31 mouse cellular contexts compared by ENCODE assay signal in the genomic region with DNA sequence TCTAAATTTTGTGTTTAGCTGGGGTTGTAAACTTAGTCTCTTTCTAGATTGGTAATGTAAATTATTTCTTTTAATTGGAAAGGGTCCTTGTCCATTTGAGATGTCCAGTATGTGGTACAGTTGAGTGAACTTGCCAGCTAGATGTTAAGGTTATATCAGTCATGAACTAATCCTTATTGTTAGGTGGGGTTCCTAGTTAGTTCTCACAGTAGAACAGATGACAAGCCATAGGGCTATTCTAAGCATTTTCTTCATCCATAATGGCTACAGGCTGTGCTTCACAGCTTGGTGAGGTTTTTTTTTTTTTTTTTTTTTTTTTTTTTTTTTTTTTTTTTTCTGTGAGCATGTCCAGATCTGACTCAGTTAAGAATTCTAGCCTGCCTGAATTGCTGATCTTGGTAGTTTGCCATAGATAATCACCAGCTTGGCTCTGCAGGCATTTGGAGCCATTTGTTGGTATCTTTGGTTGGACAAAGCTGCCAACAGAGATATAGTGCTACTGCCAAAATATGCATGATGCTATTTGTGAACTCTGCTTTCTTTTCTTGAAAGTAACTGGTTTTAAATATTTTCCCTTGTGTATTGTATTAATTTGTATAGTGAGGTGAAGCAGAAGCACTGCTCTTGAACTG.
DNase-seq lines count a peak whose midpoint lies in the region; ATAC-seq and TF ChIP-seq lines count a peak whose summit lies in the region.
"Had no signal": no experiment of that assay in that cellular context is flagged by ENCODE, and none has a peak within 500 bp of the region (broad histone marks: within the 10 kb centered on the region; RNA-seq: fewer than 3 reads in every experiment).

No protein-coding gene starts in this region.

- no peak overlapping the region for H3K4me3 ChIP-seq in forebrain, postnatal 0 days (ENCODE audit: low read depth, low read length)
- no peak overlapping the region for H3K4me3 ChIP-seq in forebrain, embryonic 15.5 days
- H3K4me3 ChIP-seq in lung, postnatal 0 days (ENCODE audit: low read depth, low read length) = no peak overlapping the region
- H3K4me3 ChIP-seq: embryonic facial prominence, embryonic 13.5 days; erythroblast, embryonic 14.5 days; forebrain, embryonic 12.5 days; layer of hippocampus, adult 2 months; left cerebral cortex, adult 2 months; limb, embryonic 15.5 days; midbrain, embryonic 15.5 days; myocyte; neural tube, embryonic 13.5 days had no signal

- no peak overlapping the region for H3K9ac ChIP-seq in forebrain, postnatal 0 days
- no peak overlapping the region for H3K9ac ChIP-seq in forebrain, embryonic 15.5 days (replicated peaks)
- no peak overlapping the region for H3K9ac ChIP-seq in lung, postnatal 0 days (replicated peaks; ENCODE audit: low read depth)
- H3K9ac ChIP-seq: embryonic facial prominence, embryonic 13.5 days; forebrain, embryonic 12.5 days; limb, embryonic 15.5 days; liver, embryonic 14.5 days; lung, embryonic 14.5 days; midbrain, embryonic 15.5 days; neural tube, embryonic 13.5 days had no signal

- peak; percentile 8 for DNase-seq in forebrain, postnatal 0 days
- DNase-seq in Muller cell, postnatal 12 days (ENCODE audit: inconsistent ontology term) = peak; percentile 61
- DNase-seq in cerebellum, adult 11-12 months = peak; percentile 76
- peak; percentile 58 to 63 for DNase-seq in cerebellum, postnatal 10 days
- DNase-seq in lung, postnatal 0 days (ENCODE audit: low spot score) = no peak
- DNase-seq in kidney, postnatal 10 days = no peak
- DNase-seq in heart, postnatal 36 days = no peak
- DNase-seq: adrenal gland, postnatal 36 days; gastrocnemius, postnatal 10 days; heart, adult 11 months; heart, postnatal 10 days; kidney, adult 8-10 months; kidney, postnatal 14 days; lung, embryonic 14.5 days; lung, postnatal 4 days; right cerebral cortex, postnatal 4 days; thymus, postnatal 25 days had no signal

- ATAC-seq in forebrain, postnatal 0 days = no peak
- no peak for ATAC-seq in forebrain, embryonic 15.5 days (replicated peaks)
- ATAC-seq in lung, postnatal 0 days = no peak
- ATAC-seq: CD4-positive, CD25-positive, alpha-beta regulatory T cell, adult 4 months; inflammation-experienced regulatory T-cells, adult 6 months; midbrain, embryonic 15.5 days had no signal

- TF ChIP-seq CTCF in forebrain, postnatal 0 days (IDR thresholded peaks at IDR 0.05; ENCODE audit: low read depth) = no peak
- TF ChIP-seq CTCF in lung, postnatal 0 days (IDR thresholded peaks at IDR 0.05) = no peak

- TF ChIP-seq EP300 in lung, postnatal 0 days (IDR thresholded peaks at IDR 0.05) = no peak

- intact Hi-C loops in heart, postnatal 36 days (cut with DNase I) = no loop called here

- no peaks in the 10 kb centered on the region for H3K9me3 ChIP-seq in forebrain, postnatal 0 days (ENCODE audit: low read length)
- H3K9me3 ChIP-seq in forebrain, embryonic 15.5 days = no peaks in the 10 kb centered on the region
- no peaks in the 10 kb centered on the region for H3K9me3 ChIP-seq in lung, postnatal 0 days (ENCODE audit: low read length)
- H3K9me3 ChIP-seq: embryonic facial prominence, embryonic 13.5 days; forebrain, embryonic 12.5 days; limb, embryonic 15.5 days; midbrain, embryonic 15.5 days; neural tube, embryonic 13.5 days had no signal

- H3K4me1 ChIP-seq in forebrain, postnatal 0 days (ENCODE audit: insufficient read depth) = no peaks in the 10 kb centered on the region
- H3K4me1 ChIP-seq in forebrain, embryonic 15.5 days = no peaks in the 10 kb centered on the region
- no peaks in the 10 kb centered on the region for H3K4me1 ChIP-seq in lung, postnatal 0 days (ENCODE audit: insufficient read depth, low read depth, low read length)
- H3K4me1 ChIP-seq: embryonic facial prominence, embryonic 13.5 days; forebrain, embryonic 12.5 days; limb, embryonic 15.5 days; midbrain, embryonic 15.5 days; neural tube, embryonic 13.5 days had no signal

- H3K27me3 ChIP-seq in forebrain, postnatal 0 days (ENCODE audit: insufficient read depth, low read length) = no peaks in the 10 kb centered on the region
- no peaks in the 10 kb centered on the region for H3K27me3 ChIP-seq in forebrain, embryonic 15.5 days
- no peaks in the 10 kb centered on the region for H3K27me3 ChIP-seq in lung, postnatal 0 days (replicated peaks; ENCODE audit: insufficient read depth, low read length)
- H3K27me3 ChIP-seq: embryonic facial prominence, embryonic 13.5 days; forebrain, embryonic 12.5 days; limb, embryonic 15.5 days; midbrain, embryonic 15.5 days; neural tube, embryonic 13.5 days had no signal

- H3K4me2 ChIP-seq in forebrain, postnatal 0 days (ENCODE audit: low read depth) = no peak overlapping the region
- H3K4me2 ChIP-seq in forebrain, embryonic 15.5 days (replicated peaks) = no peak overlapping the region
- H3K4me2 ChIP-seq in lung, postnatal 0 days (replicated peaks; ENCODE audit: low read depth, low read length) = no peak overlapping the region
- H3K4me2 ChIP-seq: embryonic facial prominence, embryonic 13.5 days; forebrain, embryonic 12.5 days; heart, embryonic 11.5 days; limb, embryonic 15.5 days; lung, embryonic 14.5 days; midbrain, embryonic 15.5 days; neural tube, embryonic 13.5 days had no signal

- no peak overlapping the region for H3K27ac ChIP-seq in forebrain, postnatal 0 days (ENCODE audit: low read depth, low read length)
- no peak overlapping the region for H3K27ac ChIP-seq in forebrain, embryonic 15.5 days (replicated peaks)
- H3K27ac ChIP-seq in lung, postnatal 0 days (ENCODE audit: low read length) = no peak overlapping the region
- H3K27ac ChIP-seq: embryonic facial prominence, embryonic 13.5 days; forebrain, embryonic 12.5 days; layer of hippocampus, adult 2 months; left cerebral cortex, adult 2 months; limb, embryonic 15.5 days; liver, embryonic 14.5 days; midbrain, embryonic 15.5 days; neural tube, embryonic 13.5 days had no signal

- no peaks in the 10 kb centered on the region for H3K36me3 ChIP-seq in forebrain, postnatal 0 days (ENCODE audit: insufficient read depth)
- H3K36me3 ChIP-seq in forebrain, embryonic 15.5 days = no peaks in the 10 kb centered on the region
- no peaks in the 10 kb centered on the region for H3K36me3 ChIP-seq in lung, postnatal 0 days (ENCODE audit: insufficient read depth, low read length)
- H3K36me3 ChIP-seq: embryonic facial prominence, embryonic 13.5 days; forebrain, embryonic 12.5 days; limb, embryonic 15.5 days; midbrain, embryonic 15.5 days; neural tube, embryonic 13.5 days had no signal

Comparison
In these comparisons a context has a peak if more than half of its experiments do, and no peak if none do; other contexts are left out.
1. DNase-seq: peak in forebrain, postnatal 0 days (single experiment), Muller cell, postnatal 12 days (single experiment), cerebellum, adult 11-12 months (single experiment) and cerebellum, postnatal 10 days (2 of 2); none in lung, postnatal 0 days (single experiment), kidney, postnatal 10 days (single experiment) and heart, postnatal 36 days (0 of 2).